Mouse (Mus musculus) ES-E14 (cell line): ENCODE measurements around the gene Sirt2.

ENCODE experiments used
- CHD2 ChIP-seq: IDR thresholded peaks from 2 replicates; pipeline ENCODE4 v1.6.1; 2014; ENCODE audit warnings: mild to moderate bottlenecking, low read depth, low read length, inconsistent platforms
- HCFC1 ChIP-seq: IDR thresholded peaks from 2 replicates; pipeline ENCODE4 v1.6.1; 2012; ENCODE audit warnings: low read length, inconsistent platforms, borderline replicate concordance; ENCODE audit not compliant: insufficient read depth
- MAFK ChIP-seq: IDR thresholded peaks from 2 replicates; pipeline ENCODE4 v1.6.1; 2014; ENCODE audit warnings: mild to moderate bottlenecking, low read depth, low read length, inconsistent platforms; ENCODE audit not compliant: insufficient read depth
- ZC3H11A ChIP-seq: IDR thresholded peaks from 2 replicates; pipeline ENCODE4 v1.6.1; 2012; ENCODE audit warnings: low read depth, mild to moderate bottlenecking, inconsistent platforms, low read length, borderline replicate concordance

- TF ChIP-seq HCFC1 (no peak), MAFK (no peak), ZC3H11A (peak; percentile 20; the same call in 1 of the 2 replicates), CHD2 (no peak)
Measured at GRCm38 (mm10) chr7:28796562-28796975, 30.0 kb downstream of the Sirt2 start.
